12 mouse cellular contexts compared by ENCODE assay signal in genomic region chr11:86575632-86576378, GRCm38 (mm10). TPM values are rescaled to one million over a fixed set of nuclear protein-coding genes. Genes with fewer than 3 reads are reported as not detected.
DNase-seq lines count a peak whose midpoint lies in the region; ATAC-seq and TF ChIP-seq lines count a peak whose summit lies in the region.
"Had no signal": no experiment of that assay in that cellular context is flagged by ENCODE, and none has a peak within 500 bp of the region (broad histone marks: within the 10 kb centered on the region; RNA-seq: fewer than 3 reads in every experiment).

No protein-coding gene starts in this region.

- WGBS in stomach, embryonic 14.5 days, result 71% methylated on average over 7 of the region's 7 CpGs
- WGBS in midbrain, embryonic 16.5 days, result 77% methylated on average over 7 of the region's 7 CpGs

- TF ChIP-seq CTCF in layer of hippocampus, adult 2 months (conservative IDR thresholded peaks at IDR 0.05), result no peak

- H3K36me3 ChIP-seq in ES-E14 (ENCODE audit: control insufficient read depth, insufficient read depth, low read length, poor library complexity, severe bottlenecking), result no peaks in the 10 kb centered on the region
- no peaks in the 10 kb centered on the region for H3K36me3 ChIP-seq in stomach, embryonic 14.5 days (ENCODE audit: control insufficient read depth, insufficient read depth, low read length)
- no peaks in the 10 kb centered on the region for H3K36me3 ChIP-seq in midbrain, embryonic 16.5 days (ENCODE audit: control insufficient read depth, insufficient read depth, low read length)

- no peak overlapping the region for H3K4me3 ChIP-seq in layer of hippocampus, adult 2 months
- no peak overlapping the region for H3K4me3 ChIP-seq in ES-E14 (ENCODE audit: insufficient read depth in 1 of 2, low read depth in 1 of 2, low read length in 2 of 2, poor library complexity in 1 of 2, severe bottlenecking in 1 of 2)
- no peak overlapping the region for H3K4me3 ChIP-seq in stomach, embryonic 14.5 days (ENCODE audit: low read depth, low read length)
- H3K4me3 ChIP-seq in midbrain, embryonic 16.5 days (ENCODE audit: low read depth, low read length), result no peak overlapping the region

- H3K9me3 ChIP-seq in ES-E14 (ENCODE audit: control insufficient read depth, insufficient read depth, low read depth, low read length), result no peaks in the 10 kb centered on the region
- no peaks in the 10 kb centered on the region for H3K9me3 ChIP-seq in stomach, embryonic 14.5 days (ENCODE audit: control insufficient read depth, low read depth, low read length)
- no peaks in the 10 kb centered on the region for H3K9me3 ChIP-seq in midbrain, embryonic 16.5 days (replicated peaks; ENCODE audit: control insufficient read depth, low read length, poor library complexity, severe bottlenecking)

- no peaks in the 10 kb centered on the region for H3K27me3 ChIP-seq in stomach, embryonic 14.5 days (ENCODE audit: control insufficient read depth, insufficient read depth, low read length)
- no peaks in the 10 kb centered on the region for H3K27me3 ChIP-seq in midbrain, embryonic 16.5 days (ENCODE audit: control insufficient read depth, insufficient read depth, low read depth, low read length)

- in situ Hi-C loops in ES-E14 (cut with MboI; ENCODE audit: low sequenced_read_pairs in 2 of 2, unreplicated experiment in 2 of 2), result no loop called here

- peaks cover 32 to 52% of the 10 kb centered on the region in 2 experiments for H3K4me1 ChIP-seq in ES-E14 (ENCODE audit: control insufficient read depth in 2 of 2, insufficient read depth in 2 of 2, low read length in 2 of 2, poor library complexity in 1 of 2)
- peaks cover 36% of the 10 kb centered on the region for H3K4me1 ChIP-seq in stomach, embryonic 14.5 days (ENCODE audit: control insufficient read depth, insufficient read depth, low read length)
- H3K4me1 ChIP-seq in midbrain, embryonic 16.5 days (ENCODE audit: control insufficient read depth, insufficient read depth, low read length), result no peaks in the 10 kb centered on the region

- peak; percentile 51; the same call in 1 of the 2 replicates for ATAC-seq in stomach, embryonic 14.5 days (ENCODE audit: insufficient number of reproducible peaks, insufficient read depth, low FRiP score, low read depth)
- no peak for ATAC-seq in midbrain, embryonic 16.5 days

- H3K27ac ChIP-seq in layer of hippocampus, adult 2 months, result peak overlapping the region; percentile 23; the same call in 1 of the 2 replicates
- peak overlapping the region; percentile 92 for H3K27ac ChIP-seq in ES-E14 (ENCODE audit: insufficient read depth, low read depth, low read length, poor library complexity, severe bottlenecking)
- H3K27ac ChIP-seq in stomach, embryonic 14.5 days (ENCODE audit: low read length), result peak overlapping the region; percentile 74; the same call in 1 of the 2 replicates
- H3K27ac ChIP-seq in midbrain, embryonic 16.5 days (ENCODE audit: low read length), result no peak overlapping the region

- H3K9ac ChIP-seq in ES-E14 (ENCODE audit: insufficient read depth, low read depth, low read length, poor library complexity, severe bottlenecking), result peak overlapping the region; percentile 51; the same call in 1 of the 2 replicates
- no peak overlapping the region for H3K9ac ChIP-seq in stomach, embryonic 14.5 days (replicated peaks; ENCODE audit: low read depth, low read length)
- H3K9ac ChIP-seq in midbrain, embryonic 16.5 days (ENCODE audit: low read depth, low read length), result no peak overlapping the region

- DNase-seq in layer of hippocampus, adult 2 months (ENCODE audit: low spot score in 2 of 2), result no peak
- no peak for DNase-seq in layer of hippocampus, adult 9-10 months (ENCODE audit: low spot score)
- DNase-seq in ES-E14 (ENCODE audit: low read depth, low spot score), result no peak
- DNase-seq in induced T-regulatory cell, adult 2 months (ENCODE audit: low read depth), result peak; percentile 66
- no peak for DNase-seq in heart, adult 18-20 months
- DNase-seq in layer of hippocampus, postnatal 25 days (ENCODE audit: extremely low spot score in 1 of 2, low spot score in 1 of 2), result no peak
- DNase-seq: cerebellum, postnatal 25 days; kidney, postnatal 4 days; midbrain, embryonic 14.5 days; right cerebral cortex, postnatal 14 days had no signal

- H3K4me2 ChIP-seq in stomach, embryonic 14.5 days (replicated peaks; ENCODE audit: low read depth, low read length), result no peak overlapping the region
- H3K4me2 ChIP-seq in midbrain, embryonic 16.5 days (ENCODE audit: low read length), result no peak overlapping the region

TF ChIP-seq in ES-E14, 5 proteins besides CTCF, POLR2A, EP300 and RAD21:
- no peak for TF ChIP-seq ZNF384 (IDR thresholded peaks at IDR 0.05; ENCODE audit: low read depth, low read length)
- no peak for TF ChIP-seq MAFK (IDR thresholded peaks at IDR 0.05; ENCODE audit: insufficient read depth, low read depth, low read length)
- TF ChIP-seq CHD2 (IDR thresholded peaks at IDR 0.05; ENCODE audit: low read depth, low read length), result no peak
- TF ChIP-seq ZC3H11A (IDR thresholded peaks at IDR 0.05; ENCODE audit: borderline replicate concordance, low read depth, low read length), result no peak
- TF ChIP-seq HCFC1 (IDR thresholded peaks at IDR 0.05; ENCODE audit: borderline replicate concordance, insufficient read depth, low read length), result no peak
TF ChIP-seq in ES-E14: peak in this region for 0.

RNA-seq across cellular contexts. Expression of gene Tubd1, which starts 31.0 kb away (rescaled TPM):
- total RNA-seq in layer of hippocampus, adult 2 months (2021), result 1 to 10 TPM; 6.0 to 8.2 TPM
- 3.0 and 6.5 TPM in 2 replicates for total RNA-seq in ES-E14 (2012; rRNA removed)
- 9.9 and 10.0 TPM in 2 replicates for polyA plus RNA-seq in stomach, embryonic 14.5 days (2014; fragmentation: Nextera tagmentation; extraction: Ambion mirVana)
- 6.4 and 7.8 TPM in 2 replicates for polyA plus RNA-seq in midbrain, embryonic 16.5 days (2015; fragmentation: Nextera tagmentation; extraction: Ambion mirVana)
- total RNA-seq in heart, adult 18-20 months (2021), result 1 to 10 TPM; 5.3 TPM
- 1 to 10 TPM; 5.1 to 6.8 TPM for total RNA-seq in layer of hippocampus, postnatal 25 days (2021)

RNA-seq across cellular contexts. Expression of gene Rps6kb1, which starts 31.2 kb away (rescaled TPM):
- 10 to 100 TPM; 43.8 to 44.2 TPM for total RNA-seq in layer of hippocampus, adult 2 months (2021)
- 41.4 and 43.1 TPM in 2 replicates for total RNA-seq in ES-E14 (2012; rRNA removed)
- polyA plus RNA-seq in stomach, embryonic 14.5 days (2014; fragmentation: Nextera tagmentation; extraction: Ambion mirVana), result 60.3 and 60.8 TPM in 2 replicates
- polyA plus RNA-seq in midbrain, embryonic 16.5 days (2015; fragmentation: Nextera tagmentation; extraction: Ambion mirVana), result 53.2 and 53.3 TPM in 2 replicates
- total RNA-seq in heart, adult 18-20 months (2021), result 10 to 100 TPM; 20.0 to 22.1 TPM
- 10 to 100 TPM; 34.5 to 41.6 TPM for total RNA-seq in layer of hippocampus, postnatal 25 days (2021)
